Comparison of ENCODE assay signal across 25 mouse cellular contexts in the genomic region with DNA sequence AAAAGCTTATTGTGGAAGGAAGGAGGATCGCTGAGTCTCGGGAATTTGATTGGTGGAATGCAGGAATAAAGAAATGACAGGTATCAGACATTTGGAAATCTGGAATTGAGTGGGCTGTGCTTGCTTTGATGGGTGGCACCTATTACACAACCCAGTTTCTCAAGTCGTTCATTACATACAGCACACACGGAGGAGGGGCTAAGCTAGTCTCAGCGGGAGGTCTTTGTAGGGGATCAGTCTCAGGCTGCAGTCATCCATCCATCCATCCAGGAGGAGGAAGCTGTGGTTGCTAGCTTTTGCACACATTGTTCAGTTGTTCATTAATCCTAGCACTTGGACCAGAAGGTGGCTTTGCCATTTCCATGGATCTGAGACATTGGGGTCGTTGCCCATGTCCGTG.
"Had no signal": no experiment of that assay in that cellular context is flagged by ENCODE, and none has a peak within 500 bp of the region (broad histone marks: within the 10 kb centered on the region; RNA-seq: fewer than 3 reads in every experiment).

No protein-coding gene starts in this region.

- H3K27me3 ChIP-seq: heart, embryonic 12.5 days; hindbrain, embryonic 12.5 days; intestine, embryonic 15.5 days; limb, embryonic 12.5 days had no signal

- H3K36me3 ChIP-seq: heart, embryonic 10.5 days; heart, embryonic 12.5 days; hindbrain, embryonic 10.5 days; hindbrain, embryonic 12.5 days; intestine, embryonic 15.5 days; limb, embryonic 12.5 days had no signal

- H3K4me1 ChIP-seq: hindbrain, embryonic 12.5 days had no signal

- H3K9me3 ChIP-seq: heart, embryonic 10.5 days; heart, embryonic 12.5 days; hindbrain, embryonic 10.5 days; hindbrain, embryonic 12.5 days; intestine, embryonic 15.5 days; limb, embryonic 10.5 days; limb, embryonic 12.5 days had no signal

- H3K4me3 ChIP-seq: heart, embryonic 10.5 days; heart, embryonic 12.5 days; hindbrain, embryonic 10.5 days; hindbrain, embryonic 12.5 days; intestine, embryonic 15.5 days; layer of hippocampus, adult 2 months; left cerebral cortex, adult 2 months; limb, embryonic 10.5 days; limb, embryonic 12.5 days had no signal

- DNase-seq: gastrocnemius, postnatal 14 days; gastrocnemius, postnatal 36 days; heart, adult 18-20 months; heart, postnatal 10 days; heart, postnatal 4 days; kidney, adult 18-20 months; kidney, adult 8-10 months; kidney, postnatal 10 days; kidney, postnatal 25 days; kidney, postnatal 4 days; liver had no signal

- H3K4me2 ChIP-seq: heart, embryonic 12.5 days; hindbrain, embryonic 12.5 days; hindbrain, embryonic 14.5 days; intestine, embryonic 15.5 days; limb, embryonic 12.5 days; liver, embryonic 11.5 days had no signal

- ATAC-seq: hindbrain, embryonic 16.5 days; inflammation-experienced regulatory T-cells, adult 6 months; intestine, embryonic 15.5 days; intestine, postnatal 0 days had no signal

- H3K27ac ChIP-seq: heart, embryonic 10.5 days; hindbrain, embryonic 10.5 days; hindbrain, embryonic 12.5 days; hindbrain, embryonic 14.5 days; intestine, embryonic 15.5 days; layer of hippocampus, adult 2 months; left cerebral cortex, adult 2 months; limb, embryonic 10.5 days; limb, embryonic 12.5 days had no signal

- H3K9ac ChIP-seq: heart, embryonic 12.5 days; hindbrain, embryonic 12.5 days; hindbrain, embryonic 14.5 days; intestine, embryonic 15.5 days; limb, embryonic 12.5 days had no signal
